Mouse (Mus musculus): ENCODE measurements around the gene Kcnf1. TPM values are rescaled to one million over a fixed set of nuclear protein-coding genes. Genes with fewer than 3 reads are reported as not detected.

The Kcnf1 gene
- polyA plus RNA-seq, 1 experiment from 2014 or later, result 0.43 TPM

Other genes starting within 250 kb of the Kcnf1 start
- 8.3 and 8.5 TPM in 2 replicates for gene Pqlc3, start 176.5 kb downstream of the Kcnf1 start, polyA plus RNA-seq (2014; fragmentation: Nextera tagmentation; extraction: Ambion mirVana)
- gene 2410004P03Rik, start 165.2 kb downstream of the Kcnf1 start, polyA plus RNA-seq (2014; fragmentation: Nextera tagmentation; extraction: Ambion mirVana), result 0.18 and 0.26 TPM in 2 replicates
- gene Pdia6, start 89.7 kb upstream of the Kcnf1 start, polyA plus RNA-seq (2014; fragmentation: Nextera tagmentation; extraction: Ambion mirVana), result 502 and 548 TPM in 2 replicates
- 0.34 and 0.46 TPM in 2 replicates for gene Atp6v1c2, start 152.5 kb upstream of the Kcnf1 start, polyA plus RNA-seq (2014; fragmentation: Nextera tagmentation; extraction: Ambion mirVana)
- gene Nol10, start 171.6 kb upstream of the Kcnf1 start, polyA plus RNA-seq (2014; fragmentation: Nextera tagmentation; extraction: Ambion mirVana), result 20.5 and 21.0 TPM in 2 replicates

Measured in stomach, embryonic 14.5 days (tissue).